Mouse (Mus musculus) MEL (cell line): ENCODE measurements around the gene Aplp1. TPM values are rescaled to one million over a fixed set of nuclear protein-coding genes. Genes with fewer than 3 reads are reported as not detected.

Source experiments
- DNase-seq: peaks from one replicate; pipeline ENCODE4 v3.0.0; 2011; ENCODE audit warnings: low read depth, low spot score
- H3K27ac ChIP-seq: 2 replicates; pipeline ENCODE4 v1.5.1; 2012; ENCODE audit warnings: low read depth, mild to moderate bottlenecking, control low read depth, low read length, moderate library complexity; ENCODE audit not compliant: control insufficient read depth
- H3K27me3 ChIP-seq, 2 experiments: fragments of 150-350 bp in 1 of 2; sonication (generic) in 1 of 2; 2 replicates each; pipeline ENCODE4 v1.6.1; 2012; ENCODE audit warnings: low read length in 2 of 2, mild to moderate bottlenecking in 2 of 2, improper control_type of control experiment in 1 of 2, moderate library complexity in 1 of 2; ENCODE audit not compliant: insufficient read depth in 2 of 2, control insufficient read depth in 1 of 2
- H3K36me3 ChIP-seq, 2 experiments: 2 replicates each; pipeline ENCODE4 v1.6.1; 2012 to 2014; ENCODE audit warnings: low read length in 2 of 2, improper control_type of control experiment in 1 of 2, inconsistent platforms in 1 of 2, mild to moderate bottlenecking in 1 of 2; ENCODE audit not compliant: insufficient read depth in 2 of 2, control insufficient read depth in 1 of 2
- H3K4me1 ChIP-seq, 2 experiments: fragments of 150-350 bp in 1 of 2; sonication (generic) in 1 of 2; 2 replicates each; pipeline ENCODE4 v1.6.1; 2012; ENCODE audit warnings: low read length in 2 of 2, improper control_type of control experiment in 1 of 2, mild to moderate bottlenecking in 1 of 2; ENCODE audit not compliant: insufficient read depth in 2 of 2, control insufficient read depth in 1 of 2
- H3K4me3 ChIP-seq, 2 experiments: fragments of 150-350 bp in 1 of 2; sonication (generic) in 1 of 2; 2 replicates each; pipeline ENCODE4 v1.5.1; 2012; ENCODE audit warnings: low read depth in 2 of 2, low read length in 2 of 2, mild to moderate bottlenecking in 2 of 2, moderate library complexity in 2 of 2, control low read depth in 1 of 2, improper control_type of control experiment in 1 of 2; ENCODE audit not compliant: control insufficient read depth in 1 of 2, insufficient read depth in 1 of 2
- H3K79me2 ChIP-seq: 2 replicates; pipeline ENCODE4 v1.6.1; 2012; ENCODE audit warnings: mild to moderate bottlenecking, low read length, moderate library complexity; ENCODE audit not compliant: control insufficient read depth, poor library complexity, insufficient read depth
- H3K9ac ChIP-seq: 2 replicates; pipeline ENCODE4 v1.6.1; 2012; ENCODE audit warnings: low read depth, mild to moderate bottlenecking, control low read depth, low read length, moderate library complexity; ENCODE audit not compliant: control insufficient read depth, poor library complexity, severe bottlenecking
- H3K9me3 ChIP-seq: fragments of 150-350 bp; sonication (generic); replicated peaks from 2 replicates; pipeline ENCODE4 v1.6.1; 2012; ENCODE audit warnings: mild to moderate bottlenecking, low read length, improper control_type of control experiment, moderate library complexity; ENCODE audit not compliant: insufficient read depth
- CTCF ChIP-seq, 3 experiments: IDR thresholded peaks in 2 of 3; conservative IDR thresholded peaks in 1 of 3; 2 replicates each; pipeline ENCODE4 v1.5.1; 2011 to 2012; ENCODE audit warnings: low read length in 3 of 3, low read depth in 2 of 3, mild to moderate bottlenecking in 2 of 3, improper control_type of control experiment in 1 of 3, inconsistent platforms in 1 of 3, mixed read lengths in 1 of 3, moderate library complexity in 1 of 3; ENCODE audit not compliant: control insufficient read depth in 1 of 3, insufficient read depth in 1 of 3, poor library complexity in 1 of 3, severe bottlenecking in 1 of 3
- E2F4 ChIP-seq: IDR thresholded peaks from 2 replicates; pipeline ENCODE4 v1.6.1; 2011; ENCODE audit warnings: low read depth, low read length, improper control_type of control experiment, borderline replicate concordance
- ETS1 ChIP-seq: IDR thresholded peaks from 2 replicates; pipeline ENCODE4 v1.6.1; 2012; ENCODE audit warnings: low read depth, mild to moderate bottlenecking, inconsistent platforms, low read length, improper control_type of control experiment, moderate library complexity
- HCFC1 ChIP-seq: IDR thresholded peaks from 2 replicates; pipeline ENCODE4 v1.6.1; 2012; ENCODE audit warnings: low read depth, mild to moderate bottlenecking, inconsistent platforms, low read length, improper control_type of control experiment, moderate library complexity
- MAX ChIP-seq: IDR thresholded peaks from 2 replicates; pipeline ENCODE4 v1.6.1; 2011; ENCODE audit warnings: low read length, improper control_type of control experiment
- MYC ChIP-seq: IDR thresholded peaks from 2 replicates; pipeline ENCODE4 v1.6.1; 2011; ENCODE audit warnings: low read depth, mild to moderate bottlenecking, low read length, improper control_type of control experiment, moderate library complexity
- NRF1 ChIP-seq: IDR thresholded peaks from 2 replicates; pipeline ENCODE4 v1.6.1; 2014; ENCODE audit warnings: low read depth, mild to moderate bottlenecking, inconsistent platforms, low read length, improper control_type of control experiment, moderate library complexity; ENCODE audit not compliant: poor library complexity, insufficient read depth, severe bottlenecking
- POLR2A ChIP-seq, 2 experiments: IDR thresholded peaks; 2 replicates each; pipeline ENCODE4 v1.6.1; 2011 to 2012; ENCODE audit warnings: low read length in 2 of 2, mild to moderate bottlenecking in 2 of 2, control low read depth in 1 of 2, improper control_type of control experiment in 1 of 2, low read depth in 1 of 2, moderate library complexity in 1 of 2; ENCODE audit not compliant: control insufficient read depth in 1 of 2, insufficient read depth in 1 of 2, poor library complexity in 1 of 2
- POLR2AphosphoS2 ChIP-seq: IDR thresholded peaks from 2 replicates; pipeline ENCODE4 v1.6.1; 2011; ENCODE audit warnings: low read length, improper control_type of control experiment
- TCF12 ChIP-seq: IDR thresholded peaks from 2 replicates; pipeline ENCODE4 v1.6.1; 2014; ENCODE audit warnings: low read depth, mild to moderate bottlenecking, inconsistent platforms, low read length, improper control_type of control experiment, moderate library complexity
- USF2 ChIP-seq, 2 experiments: IDR thresholded peaks; 2 replicates each; pipeline ENCODE4 v1.6.1; 2011 to 2012; ENCODE audit warnings: improper control_type of control experiment in 2 of 2, low read length in 2 of 2, borderline replicate concordance in 1 of 2, inconsistent platforms in 1 of 2, low read depth in 1 of 2, mild to moderate bottlenecking in 1 of 2; ENCODE audit not compliant: insufficient read depth in 1 of 2
- ZC3H11A ChIP-seq: IDR thresholded peaks from 2 replicates; pipeline ENCODE4 v1.6.1; 2012; ENCODE audit warnings: low read depth, mild to moderate bottlenecking, inconsistent platforms, low read length, improper control_type of control experiment
- polyA plus RNA-seq, 2 experiments: library from polyadenylated mRNA; stranded (reverse) in 1 of 2; unstranded in 1 of 2; fragments of >175 nt in 1 of 2; fragments of >200 nt in 1 of 2; gene quantifications; 2 replicates each; pipeline versions ENCODE4 v1.2.1 to v1.2.4; 2012; ENCODE audit warnings: low replicate concordance in 2 of 2, low read depth in 1 of 2; ENCODE audit not compliant: insufficient read length in 2 of 2, insufficient read depth in 1 of 2, missing spikeins in 1 of 2
- total RNA-seq: library from RNA; depleted of rRNA; stranded (reverse); fragments of 300-350 nt; gene quantifications from 2 replicates; pipeline ENCODE4 v1.2.3, GENCODE M21; 2012

Aplp1 gene
- total and polyA plus RNA-seq, 3 experiments: 1.9 to 7.1 TPM; not detected in 1

GRCm38 (mm10) chr7:30459484-30459883, 14.1 kb upstream of the Aplp1 start:
- Histone ChIP-seq H3K79me2 (no peaks in the 10 kb centered on the region), H3K27ac (no peak overlapping the region), H3K4me3 (no peak overlapping the region), H3K27me3 (peaks cover 0 to 1% of the 10 kb centered on the region in 2 experiments; a peak in 3 of 4 replicates), H3K36me3 (no peaks in the 10 kb centered on the region), H3K9ac (no peak overlapping the region)
- no peak for DNase-seq
- TF ChIP-seq POLR2AphosphoS2: no peak
- TF ChIP-seq USF2 (IDR thresholded peaks at IDR 0.05; ENCODE audit: borderline replicate concordance in 1 of 2, insufficient read depth in 1 of 2, low read depth in 1 of 2, low read length in 2 of 2): no peak
- TF ChIP-seq MYC: no peak
- TF ChIP-seq E2F4: no peak
- TF ChIP-seq MAX: no peak
- TF ChIP-seq HCFC1: no peak
- no peak for TF ChIP-seq TCF12
- TF ChIP-seq, all 39 proteins: peak for 0
- Histone ChIP-seq H3K4me1 (no peaks in the 10 kb centered on the region), H3K9me3 (no peaks in the 10 kb centered on the region)

GRCm38 (mm10) chr7:30457629-30458330, 12.4 kb upstream of the Aplp1 start, which contains the start of the genes Kirrel2 and Nphs1:
Kirrel2 (minus strand) TSS chr7:30457690.
Nphs1 (plus strand) TSS chr7:30458315.
- no peak for TF ChIP-seq ETS1
- TF ChIP-seq CTCF (IDR thresholded peaks at IDR 0.05 in 2 of 3, conservative IDR thresholded peaks at IDR 0.05 in 1 of 3; ENCODE audit: control insufficient read depth in 1 of 3, insufficient read depth in 1 of 3, low read depth in 2 of 3, low read length in 3 of 3, poor library complexity in 1 of 3, severe bottlenecking in 1 of 3): no peak
- TF ChIP-seq POLR2A (IDR thresholded peaks at IDR 0.05; ENCODE audit: control insufficient read depth in 1 of 2, insufficient read depth in 1 of 2, low read depth in 1 of 2, low read length in 2 of 2, poor library complexity in 1 of 2): no peak
- no peak for TF ChIP-seq ZC3H11A
- no peak for TF ChIP-seq NRF1
- TF ChIP-seq, all 39 proteins: peak for 0

More at GRCm38 (mm10) chr7:30457629-30458330, 12.4 kb upstream of the Aplp1 start, which contains the start of the genes Kirrel2 and Nphs1:
- no peaks in the 10 kb centered on the region for H3K79me2 ChIP-seq
- no peak within 1 kb of the TSS for H3K27ac ChIP-seq
- no peaks in the 10 kb centered on the region for H3K9me3 ChIP-seq
- DNase-seq: no peak
- no peaks in the 10 kb centered on the region for H3K4me1 ChIP-seq
- H3K9ac ChIP-seq: no peak within 1 kb of the TSS
- no peaks in the 10 kb centered on the region for H3K36me3 ChIP-seq
- H3K4me3 ChIP-seq: no peak within 1 kb of the TSS
- no peaks in the 10 kb centered on the region; a peak in 2 of 4 replicates for H3K27me3 ChIP-seq
